Mouse (Mus musculus): ENCODE measurements around the gene Golph3.

GRCm38 (mm10) chr15:12357459-12357858 is 36.2 kb downstream of the Golph3 start:
- TF ChIP-seq CTCF (conservative IDR thresholded peaks at IDR 0.05; ENCODE audit: low read length) = no peak
- TF ChIP-seq POU5F1 (IDR thresholded peaks at IDR 0.05; ENCODE audit: borderline replicate concordance, low read length) = no peak
- no peak for TF ChIP-seq NANOG (IDR thresholded peaks at IDR 0.05; ENCODE audit: borderline replicate concordance, low read length)
